Mouse (Mus musculus) left cerebral cortex, postnatal 36 days (tissue): ENCODE measurements at regions not wholly inside any gene's neighbourhood (a gene's known extent, or its start where the extent isn't known, plus 50 kb on each side); places are given as distances from the start of the nearest gene placed in this dataset.

ENCODE experiments used
- DNase-seq, 2 experiments: peaks; one replicate each; pipeline ENCODE4 v3.0.0; 2021 to 2022; ENCODE audit warnings: low spot score in 2 of 2, mixed read lengths in 1 of 2
- intact Hi-C: fragments of 180-260 bp; cut with DNase I; formaldehyde crosslinking; loops from one replicate; pipeline ENCODE4 v1.15.1; 2025

DNA sequence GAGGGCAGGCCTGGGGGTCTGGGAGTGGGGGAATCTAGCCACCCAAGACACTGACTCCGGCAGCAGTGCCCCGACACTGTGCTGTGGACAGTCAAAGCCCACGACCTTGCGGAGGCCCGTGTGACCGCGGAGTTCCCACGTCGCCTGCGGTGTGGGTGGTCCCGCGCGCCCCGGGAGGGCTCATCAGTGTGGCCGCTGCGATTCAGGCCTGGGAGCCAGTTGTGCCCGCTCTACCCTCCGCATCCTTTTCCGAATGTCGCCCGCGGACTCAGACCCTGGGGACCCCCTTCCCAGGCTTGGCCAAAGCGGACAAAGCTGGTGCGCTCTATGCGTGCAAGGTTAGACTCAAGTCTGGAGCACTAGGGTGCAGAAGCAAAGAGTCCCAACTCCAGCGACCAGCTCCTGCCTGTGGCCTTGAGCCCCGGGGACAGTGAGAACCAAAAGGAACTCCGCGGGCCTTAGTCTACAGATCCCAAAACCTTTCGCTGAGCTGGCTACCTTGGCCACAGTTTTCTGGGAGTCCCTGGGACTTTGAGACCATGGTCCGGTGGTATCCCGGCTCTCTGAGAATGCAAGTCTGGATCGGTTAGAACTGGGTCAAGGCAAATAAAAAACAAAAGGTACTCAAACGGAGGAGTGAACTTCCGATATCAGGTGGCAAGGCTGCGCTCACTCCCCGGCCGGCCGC is 90.1 kb upstream of the Dio3 start:
- intact Hi-C loops: no loop called here
- DNase-seq: no peak

DNA sequence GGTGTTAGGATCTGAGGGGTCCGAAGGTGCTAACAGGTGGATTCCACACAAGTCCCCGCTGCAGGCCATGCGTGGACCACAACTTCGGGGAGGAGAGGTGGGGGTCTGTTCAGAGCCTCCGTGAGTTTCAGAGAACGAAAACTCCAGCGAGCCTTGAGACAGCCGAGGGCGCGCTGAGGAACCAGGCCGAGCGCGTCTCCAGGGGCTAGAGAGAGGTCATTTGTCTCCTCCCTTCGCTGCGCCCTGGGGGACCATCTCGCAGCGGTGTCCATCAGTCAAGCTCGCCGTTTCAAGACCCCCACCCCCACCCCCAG is 89.6 kb upstream of the Dio3 start:
- intact Hi-C loops: no loop called here
- no peak for DNase-seq

DNA sequence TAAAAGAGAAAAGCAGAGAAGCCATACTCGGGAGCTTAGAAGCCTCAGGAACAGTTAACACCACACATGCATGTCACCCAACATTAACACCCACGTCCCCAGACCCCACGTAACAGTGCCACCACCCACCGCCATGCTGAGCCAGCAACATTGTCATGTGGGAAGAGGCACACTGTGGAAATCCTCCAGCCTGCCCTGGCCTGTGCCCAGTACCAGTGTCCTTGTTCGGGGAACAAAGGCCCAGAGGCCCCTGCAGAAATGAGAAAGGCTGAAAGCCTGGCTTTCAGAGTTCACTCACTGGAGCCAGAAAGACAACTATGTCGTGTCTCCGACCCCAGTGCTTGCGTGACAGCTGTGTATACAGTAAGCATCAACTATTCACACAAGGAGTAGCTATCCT is 86.7 kb upstream of the Dio3 start:
- no peak for DNase-seq
- intact Hi-C loops: no loop called here

DNA sequence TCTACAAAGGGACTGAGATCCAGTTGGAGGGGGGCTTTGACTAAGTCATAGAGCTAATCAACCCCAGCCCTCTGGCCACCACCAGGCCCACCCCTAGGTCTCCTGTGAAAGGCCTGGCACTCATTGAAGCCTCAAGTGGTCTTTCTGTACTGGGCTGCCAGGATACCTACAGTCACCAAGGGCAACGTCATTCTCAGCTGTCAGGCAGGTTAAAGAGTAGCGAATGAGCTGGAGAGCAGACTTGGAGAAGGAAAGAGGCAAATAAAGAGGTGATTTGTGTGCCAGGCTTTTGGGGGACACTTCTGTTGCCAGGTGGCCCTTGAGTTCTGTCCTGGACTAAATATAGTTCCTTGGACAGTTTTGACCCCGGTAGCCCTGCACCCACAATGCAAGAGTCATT is 81.5 kb upstream of the Dio3 start:
- DNase-seq: no peak
- intact Hi-C loops: no loop called here

DNA sequence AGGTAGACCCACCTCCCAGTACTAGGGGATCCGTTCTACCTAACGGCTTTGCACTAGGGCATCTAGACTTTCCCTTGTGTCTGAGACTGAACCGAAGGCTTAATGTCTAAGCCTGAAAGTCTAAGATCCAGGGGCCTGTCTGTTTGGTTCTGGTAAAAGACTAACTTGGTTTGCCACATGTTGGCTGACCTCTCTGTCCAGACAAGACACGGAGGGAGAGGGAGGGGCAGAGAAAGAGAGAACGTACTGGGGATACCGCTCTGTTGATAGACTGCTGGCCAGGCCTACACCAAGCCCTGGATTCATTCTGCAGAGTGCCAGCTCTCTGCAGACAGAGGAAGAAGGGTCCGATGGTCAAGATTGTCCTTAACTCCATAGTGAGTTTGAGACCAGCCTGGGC is 78.4 kb upstream of the Dio3 start:
- intact Hi-C loops: no loop called here

DNA sequence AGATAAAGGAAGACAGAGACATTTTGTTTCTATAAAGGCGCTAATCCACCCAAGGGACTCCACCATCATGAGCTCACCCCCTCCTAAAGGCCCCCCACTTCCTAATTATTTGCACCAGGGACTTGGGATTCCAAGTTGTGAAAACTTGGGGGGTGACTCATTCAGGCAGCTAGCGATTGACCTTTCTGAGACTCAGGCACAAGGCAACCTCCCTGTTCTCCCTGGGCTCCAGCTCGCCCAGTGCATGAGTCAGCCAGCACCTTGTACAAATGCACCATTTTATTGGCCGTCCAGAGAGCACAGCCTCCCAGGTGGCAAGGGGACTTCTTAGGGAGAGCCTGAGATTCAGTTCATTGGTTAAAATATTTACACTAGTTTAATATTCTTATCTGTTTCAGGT is 78.0 kb upstream of the Dio3 start:
- intact Hi-C loops: no loop called here
- no peak for DNase-seq

More for the DNA sequence above, 78.4 kb upstream of the Dio3 start:
- no peak for DNase-seq

DNA sequence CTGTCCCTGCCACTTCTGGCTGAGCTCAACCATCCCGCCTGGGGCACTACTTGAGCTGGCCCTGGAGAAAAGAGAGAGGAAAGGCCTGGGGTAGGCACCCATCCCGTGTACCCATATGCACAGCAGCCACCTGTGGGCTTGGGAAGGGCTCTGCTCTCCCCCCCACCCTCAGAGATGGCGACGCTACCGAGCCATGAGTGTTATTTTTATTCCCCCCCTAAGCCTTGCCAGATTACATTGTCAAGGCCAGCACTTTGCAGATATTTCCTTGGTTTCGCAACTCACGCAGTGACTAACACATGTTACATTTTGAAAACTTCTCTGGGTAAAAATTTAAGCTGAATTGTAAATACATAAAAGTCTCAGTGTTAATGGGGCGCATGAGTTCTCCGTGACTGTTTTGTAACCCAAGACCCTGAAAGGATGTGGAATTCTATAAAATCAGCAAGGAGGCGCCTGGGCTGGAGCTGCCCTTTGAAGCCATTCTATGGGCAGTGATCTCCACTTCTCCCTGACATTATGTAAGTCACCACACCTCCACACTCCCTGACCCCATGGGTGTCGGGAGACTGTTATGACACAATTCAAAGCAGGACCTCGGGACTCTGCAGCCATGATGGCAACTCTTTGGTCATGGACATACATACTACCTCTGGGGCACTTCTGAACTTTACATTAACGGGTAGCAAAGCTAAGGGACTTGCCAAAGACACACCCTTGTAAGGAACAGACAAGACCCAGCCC is 75.4 kb upstream of the Dio3 start:
- intact Hi-C loops: no loop called here
- DNase-seq: no peak

DNA sequence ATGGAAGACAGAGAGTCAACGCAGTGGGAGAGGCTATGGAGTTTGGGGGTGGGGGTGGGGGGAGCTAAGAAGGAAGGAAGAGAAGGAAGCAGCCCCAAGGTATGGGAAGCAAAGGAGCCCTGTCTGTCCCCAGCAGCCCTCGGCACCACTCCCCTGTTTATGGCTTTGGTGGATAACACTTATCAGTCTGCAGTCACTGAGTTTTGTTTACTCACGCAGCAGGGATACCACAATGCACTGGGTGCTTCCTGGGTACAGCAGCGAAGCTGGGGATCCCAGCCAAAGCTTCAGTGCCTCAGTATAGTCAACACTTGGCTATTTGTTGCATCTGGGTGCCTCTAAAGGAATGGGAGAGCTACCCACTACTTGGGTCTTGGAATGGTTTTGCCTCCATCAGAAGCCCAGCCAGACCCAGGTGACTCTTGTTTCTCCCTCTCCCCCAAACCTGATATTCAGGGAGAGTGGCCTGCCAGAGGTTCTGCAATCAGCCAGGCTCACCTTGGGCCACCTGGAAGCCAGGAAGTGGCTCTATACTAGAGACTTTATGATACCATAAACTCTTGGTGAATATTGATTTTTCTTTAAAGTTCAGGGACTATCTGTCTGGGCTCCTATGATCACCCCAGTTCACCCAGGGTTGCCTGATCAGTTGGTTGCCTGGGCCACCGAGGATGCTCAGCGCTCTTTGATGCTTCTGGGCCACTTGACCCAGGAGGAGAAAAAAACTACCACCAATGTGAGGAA is 74.5 kb upstream of the Dio3 start:
- DNase-seq: no peak
- intact Hi-C loops: no loop called here

DNA sequence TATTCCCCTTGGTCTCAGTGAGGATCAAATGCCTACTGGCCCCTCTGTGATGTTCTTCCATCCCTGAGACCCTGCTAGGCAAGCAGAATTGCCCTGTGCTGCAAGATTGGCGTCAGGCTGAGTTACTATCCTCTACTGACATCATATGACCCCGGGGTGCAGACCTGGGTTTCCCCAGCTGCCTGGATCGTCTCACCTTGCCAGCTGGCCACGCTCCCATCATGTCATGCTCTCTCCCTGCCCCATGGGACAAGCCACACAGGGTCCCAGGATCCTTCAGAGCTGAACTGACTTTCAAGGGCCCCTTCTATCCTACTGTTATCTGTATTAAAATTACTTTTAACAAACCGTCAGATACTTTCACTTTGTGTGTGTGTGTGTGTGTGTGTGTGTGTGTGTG is 72.6 kb upstream of the Dio3 start:
- DNase-seq: no peak
- intact Hi-C loops: no loop called here

DNA sequence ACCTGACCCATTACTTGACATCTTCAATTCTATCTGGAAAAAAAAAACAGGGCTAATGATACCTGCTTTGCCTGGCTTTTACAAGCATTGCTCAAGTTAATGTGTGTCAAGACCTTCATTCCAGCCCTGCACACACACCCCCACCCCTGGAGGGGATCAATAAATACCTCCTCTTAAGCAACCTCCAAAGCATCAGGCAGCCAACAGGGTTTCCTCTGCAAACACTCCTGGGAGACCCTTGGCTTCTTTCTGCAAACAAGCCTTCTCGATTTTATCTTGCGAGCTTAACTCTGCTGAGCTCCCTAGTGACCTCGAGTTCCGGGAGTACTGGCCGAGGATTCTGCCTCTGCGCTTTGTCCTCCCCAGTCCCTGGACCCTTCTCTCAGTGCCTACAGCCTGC is 72.1 kb upstream of the Dio3 start:
- intact Hi-C loops: no loop called here
- DNase-seq: no peak

DNA sequence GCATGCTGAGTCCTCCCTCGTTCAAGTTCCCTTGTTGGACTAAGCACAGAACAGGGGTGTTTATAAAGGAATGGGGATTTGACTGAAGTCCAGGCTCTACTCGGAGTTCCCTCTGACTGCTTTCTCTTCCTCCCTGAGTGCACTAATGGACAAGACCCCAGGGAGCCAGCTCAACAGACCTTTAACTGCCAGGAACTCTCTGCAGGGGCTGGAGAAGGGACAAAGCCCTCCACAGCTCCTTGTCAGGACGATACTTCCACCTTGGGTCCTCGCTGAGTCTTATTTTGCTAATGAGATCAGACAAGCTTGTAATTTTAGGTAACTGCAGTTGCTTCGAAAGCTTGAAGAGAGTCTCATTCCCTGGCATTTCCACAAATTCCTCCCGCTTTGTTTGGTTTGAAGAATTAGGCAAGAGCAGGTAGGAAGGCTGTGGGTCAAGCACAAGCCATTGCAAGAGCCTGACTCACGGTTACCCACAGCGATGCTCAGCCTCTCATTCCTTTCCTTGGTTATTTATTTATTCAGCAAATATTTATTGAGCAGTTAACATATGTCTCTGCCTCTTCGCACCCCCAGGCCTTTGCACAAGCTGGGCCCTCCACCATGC is 71.5 kb upstream of the Dio3 start:
- no peak for DNase-seq
- intact Hi-C loops: no loop called here

DNA sequence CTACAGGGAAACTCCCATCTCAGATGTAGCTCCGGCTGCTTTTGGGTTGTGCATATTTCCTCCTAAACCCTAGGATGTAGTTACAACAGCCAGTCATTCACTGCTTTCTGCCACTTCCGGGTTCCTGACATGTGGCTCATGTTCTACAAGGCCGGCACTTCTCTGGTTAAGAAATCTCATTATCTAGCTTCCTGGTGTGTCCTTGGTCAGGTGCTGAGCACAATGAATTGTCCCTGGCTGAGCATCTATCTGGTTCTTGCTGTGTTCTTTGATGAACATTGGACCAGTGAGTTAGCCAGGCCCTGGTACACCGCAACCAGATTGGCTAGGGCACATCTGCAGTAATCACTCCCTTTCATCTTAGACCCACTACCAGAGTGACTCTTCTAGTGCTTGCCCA is 66.2 kb upstream of the Dio3 start:
- no peak for DNase-seq
- intact Hi-C loops: no loop called here

DNA sequence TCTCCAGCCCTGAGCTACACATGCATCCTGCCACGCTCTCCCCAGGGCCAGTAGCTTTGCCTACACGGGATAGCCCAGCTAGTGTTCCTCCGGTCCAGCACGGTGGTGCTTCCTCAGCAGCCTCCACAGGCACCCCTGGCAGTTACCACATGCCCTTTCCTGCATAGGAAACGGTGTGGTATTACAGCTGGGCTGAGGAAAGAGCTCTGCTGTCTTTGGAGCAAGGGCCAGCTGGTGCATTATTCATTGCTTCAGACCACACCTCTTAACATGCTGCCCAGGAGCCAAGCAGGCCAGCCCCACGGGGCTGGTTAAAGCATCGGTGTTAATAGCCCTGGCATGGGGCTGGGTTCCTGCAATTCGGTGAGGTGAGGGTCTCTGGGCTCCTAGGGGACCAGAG is 64.0 kb upstream of the Dio3 start:
- intact Hi-C loops: no loop called here
- DNase-seq: no peak

DNA sequence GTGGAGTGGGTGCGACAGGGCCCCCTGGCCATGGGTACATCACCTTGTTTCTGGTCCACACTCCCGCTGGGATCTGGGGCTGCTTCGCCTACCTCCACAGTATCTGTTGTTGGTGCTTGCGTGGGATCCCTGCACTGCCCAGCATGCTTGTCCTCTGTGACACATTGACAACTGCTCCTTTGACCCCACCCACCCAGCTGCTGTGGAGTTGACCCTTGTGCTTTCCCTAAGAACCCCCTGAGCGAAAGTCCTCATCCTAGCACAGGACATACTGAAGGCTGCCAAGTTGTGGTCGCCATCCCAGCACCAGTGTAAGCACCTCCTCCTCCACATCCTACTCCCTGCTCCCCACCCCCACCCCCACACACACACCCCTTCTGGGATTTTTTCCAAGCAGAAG is 63.6 kb upstream of the Dio3 start:
- intact Hi-C loops: no loop called here
- no peak for DNase-seq

DNA sequence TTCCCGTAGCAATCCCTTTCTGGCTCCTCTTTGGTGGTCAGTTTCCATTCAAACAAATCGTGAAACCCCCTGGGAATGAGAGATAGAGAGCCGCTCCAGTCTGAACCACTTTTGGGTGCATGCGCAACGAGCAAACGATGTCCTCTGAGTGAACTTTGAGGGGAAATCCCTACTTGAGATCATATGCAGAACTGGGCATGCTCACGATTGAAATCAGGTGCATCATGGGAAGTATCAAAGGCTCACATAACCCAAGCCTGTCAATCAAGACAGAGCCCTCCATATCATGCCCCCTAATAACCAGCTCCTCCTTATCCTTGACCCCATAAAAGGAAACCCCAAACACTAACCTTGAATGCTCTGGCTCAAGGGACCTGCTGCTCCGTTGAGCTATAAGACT is 59.1 kb upstream of the Dio3 start:
- DNase-seq: no peak
- intact Hi-C loops: no loop called here

DNA sequence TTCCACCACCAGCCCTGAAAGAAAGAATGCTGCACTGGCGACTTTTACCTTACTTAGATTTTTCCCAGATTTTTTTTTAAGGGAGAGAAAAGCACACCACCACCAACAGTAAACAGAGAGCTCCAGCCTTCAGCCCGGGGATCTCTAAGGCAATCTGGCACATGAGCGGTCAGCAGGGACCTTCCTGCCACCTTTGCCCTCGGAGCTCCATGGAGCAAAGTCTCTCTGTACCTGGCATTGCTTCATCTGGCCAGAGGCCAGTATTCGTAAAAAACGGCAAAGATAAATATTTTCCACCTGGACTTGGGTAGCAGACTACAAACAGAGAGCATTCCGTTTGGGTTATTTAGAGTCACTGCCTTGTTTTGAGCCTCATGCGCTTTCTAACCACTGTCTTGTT is 58.4 kb upstream of the Dio3 start:
- DNase-seq: no peak
- intact Hi-C loops: no loop called here

DNA sequence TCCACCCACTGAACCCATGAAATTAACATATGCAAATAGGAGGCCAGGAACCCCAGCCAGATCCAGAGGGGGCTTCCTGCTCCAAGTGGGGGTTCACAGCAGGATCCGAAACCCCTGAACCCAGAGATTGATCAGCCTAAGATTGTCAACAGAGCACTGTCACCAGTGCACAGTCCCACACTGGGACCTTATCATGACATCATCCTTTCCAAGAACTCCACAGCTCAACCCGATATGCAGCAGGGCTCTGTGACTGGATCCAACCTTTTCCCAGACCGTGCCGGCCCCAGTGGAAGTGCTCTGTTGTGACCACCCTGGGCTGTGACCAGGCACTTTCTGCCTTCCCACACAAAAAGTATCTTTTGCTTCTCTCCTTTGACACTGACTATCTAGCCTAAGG is 57.7 kb upstream of the Dio3 start:
- no peak for DNase-seq
- intact Hi-C loops: no loop called here

DNA sequence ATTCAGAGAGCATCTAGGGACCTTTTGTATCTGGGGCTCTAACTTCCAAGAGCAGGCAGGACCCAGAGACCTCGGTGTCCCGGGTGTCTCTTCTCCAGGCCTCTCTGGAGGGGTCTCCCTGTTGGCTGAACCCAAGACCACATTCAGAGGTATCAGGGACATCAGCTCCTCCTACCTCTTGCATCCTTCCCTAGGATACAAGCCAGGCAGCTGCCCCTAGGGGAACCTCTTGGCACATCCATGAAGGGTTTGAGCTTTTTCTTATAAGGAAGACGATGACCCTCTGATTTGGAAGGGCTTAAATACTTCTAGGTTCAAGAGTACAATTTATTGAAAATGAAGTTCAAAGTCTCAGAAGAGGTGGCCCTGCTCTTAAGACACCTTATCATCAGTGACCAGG is 57.2 kb upstream of the Dio3 start:
- intact Hi-C loops: no loop called here
- DNase-seq: no peak

DNA sequence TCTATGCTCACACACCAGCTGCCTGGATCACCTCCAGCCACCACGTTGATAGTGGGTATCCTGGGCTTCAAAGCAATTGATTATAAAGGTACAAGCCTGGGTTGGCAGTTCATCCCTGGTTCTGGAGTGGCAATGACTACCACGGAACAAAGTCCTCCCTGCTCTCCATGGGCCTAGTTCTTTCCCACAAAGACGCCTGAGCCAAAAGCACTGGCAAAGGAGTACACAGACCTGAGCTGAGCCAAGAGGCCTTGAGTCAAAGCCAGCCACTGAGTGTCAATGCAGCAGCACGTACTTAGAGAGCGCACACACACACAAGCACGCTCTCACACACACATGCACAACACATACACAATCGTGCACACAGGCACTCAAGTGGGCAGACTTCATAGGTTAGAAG is 54.6 kb upstream of the Dio3 start:
- DNase-seq: no peak
- intact Hi-C loops: no loop called here

DNA sequence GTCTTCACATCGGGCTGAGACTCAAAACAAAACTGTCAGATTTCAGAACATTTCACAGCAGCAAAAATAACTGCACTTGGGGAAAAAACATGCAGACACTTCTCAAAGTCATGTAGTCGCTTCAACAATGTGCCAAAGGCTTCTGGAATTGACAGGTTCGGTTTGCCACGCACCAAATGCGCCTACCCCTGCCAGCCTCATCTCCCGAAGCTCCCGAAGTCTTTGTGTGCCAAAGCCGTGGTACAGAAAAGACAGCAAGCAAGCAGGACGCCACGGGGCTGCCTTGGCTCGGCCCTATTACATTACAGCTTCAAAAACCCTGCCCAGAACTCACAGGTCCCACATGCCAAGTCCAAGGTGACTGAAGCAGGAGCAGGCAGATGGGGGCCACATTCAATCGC is 50.9 kb upstream of the Dio3 start:
- peak; percentile 49 to 55 for DNase-seq
- intact Hi-C loops: no loop called here
